Mouse (Mus musculus): ENCODE data around the gene Tfdp2. TPM values are rescaled to one million over a fixed set of nuclear protein-coding genes. Genes with fewer than 3 reads are reported as not detected.

Gene Tfdp2
- polyA plus RNA-seq, 2 experiments: 15.5 to 33.0 TPM

DNA sequence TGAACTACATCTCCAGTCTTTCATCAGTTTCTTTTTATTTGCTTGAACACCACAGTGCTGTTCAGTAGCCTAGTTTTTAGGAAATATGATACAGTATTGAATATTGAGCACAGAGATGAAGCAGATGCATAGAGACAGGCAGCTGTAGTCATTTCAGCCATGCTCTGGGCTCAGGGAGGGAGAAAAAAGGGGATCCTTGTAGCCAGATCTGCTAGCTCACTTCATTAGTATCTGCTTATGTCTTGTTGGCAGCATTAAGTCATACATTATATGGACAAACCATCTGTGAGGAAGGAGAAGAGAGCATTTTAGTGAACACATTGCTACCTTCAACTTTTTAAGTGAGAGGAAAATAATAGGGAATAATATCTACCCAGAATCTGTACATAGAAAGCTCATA, 24.3 kb downstream of the Tfdp2 start:
- DNase-seq (ENCODE audit: low spot score) (no peak), ATAC-seq (ENCODE audit: low FRiP score, low read depth) (no peak)
- Histone ChIP-seq H3K4me3 (replicated peaks; ENCODE audit: low read length) (no peak overlapping the region), H3K4me2 (replicated peaks; ENCODE audit: low read depth, low read length, severe bottlenecking) (no peak overlapping the region), H3K4me1 (ENCODE audit: control insufficient read depth, insufficient read depth, low read length) (no peaks in the 10 kb centered on the region), H3K9ac (ENCODE audit: low read depth, low read length, severe bottlenecking) (no peak overlapping the region), H3K36me3 (ENCODE audit: control insufficient read depth, insufficient read depth, low read length) (no peaks in the 10 kb centered on the region), H3K27ac (replicated peaks; ENCODE audit: low read depth, low read length) (no peak overlapping the region), H3K9me3 (ENCODE audit: control insufficient read depth, low read length) (no peaks in the 10 kb centered on the region), H3K27me3 (ENCODE audit: control insufficient read depth, insufficient read depth, low read length) (no peaks in the 10 kb centered on the region)
- TF ChIP-seq POLR2A (IDR thresholded peaks at IDR 0.05; ENCODE audit: borderline replicate concordance, extremely low read depth, insufficient read depth, insufficient read length): no peak

DNA sequence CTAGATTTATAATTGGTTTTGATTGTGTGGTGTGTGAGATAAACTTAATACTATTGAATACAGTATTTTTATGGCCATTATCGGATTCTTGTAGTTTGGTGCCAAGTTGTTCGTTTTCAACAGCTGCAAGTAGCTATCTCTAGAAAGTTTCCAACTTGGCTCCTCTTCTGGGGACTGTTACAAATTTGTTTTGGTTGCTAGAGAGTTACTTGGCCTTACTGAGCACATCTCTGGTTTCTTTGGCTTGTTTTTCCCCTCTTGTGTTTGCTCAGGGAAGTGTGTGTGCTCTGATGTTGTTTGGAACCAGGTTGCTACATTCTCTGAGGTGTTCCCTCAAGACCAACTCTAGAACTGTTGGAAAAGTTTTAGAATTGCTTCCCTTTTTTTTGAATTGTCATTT, 27.2 kb downstream of the Tfdp2 start:
- H3K36me3 ChIP-seq (ENCODE audit: control insufficient read depth, insufficient read depth, low read length): no peaks in the 10 kb centered on the region
- no peak overlapping the region for H3K9ac ChIP-seq (ENCODE audit: low read depth, low read length, severe bottlenecking)
- ATAC-seq (ENCODE audit: low FRiP score, low read depth): no peak
- no peak overlapping the region for H3K27ac ChIP-seq (replicated peaks; ENCODE audit: low read depth, low read length)
- H3K4me3 ChIP-seq (replicated peaks; ENCODE audit: low read length): no peak overlapping the region
- no peaks in the 10 kb centered on the region for H3K9me3 ChIP-seq (ENCODE audit: control insufficient read depth, low read length)
- H3K4me2 ChIP-seq (replicated peaks; ENCODE audit: low read depth, low read length, severe bottlenecking): no peak overlapping the region
- no peaks in the 10 kb centered on the region for H3K27me3 ChIP-seq (ENCODE audit: control insufficient read depth, insufficient read depth, low read length)
- no peaks in the 10 kb centered on the region for H3K4me1 ChIP-seq (ENCODE audit: control insufficient read depth, insufficient read depth, low read length)
- 78% methylated on average over 2 of the region's 2 CpGs for WGBS
- peak; percentile 48 for DNase-seq (ENCODE audit: low spot score)
- TF ChIP-seq POLR2A (IDR thresholded peaks at IDR 0.05; ENCODE audit: borderline replicate concordance, extremely low read depth, insufficient read depth, insufficient read length): no peak

DNA sequence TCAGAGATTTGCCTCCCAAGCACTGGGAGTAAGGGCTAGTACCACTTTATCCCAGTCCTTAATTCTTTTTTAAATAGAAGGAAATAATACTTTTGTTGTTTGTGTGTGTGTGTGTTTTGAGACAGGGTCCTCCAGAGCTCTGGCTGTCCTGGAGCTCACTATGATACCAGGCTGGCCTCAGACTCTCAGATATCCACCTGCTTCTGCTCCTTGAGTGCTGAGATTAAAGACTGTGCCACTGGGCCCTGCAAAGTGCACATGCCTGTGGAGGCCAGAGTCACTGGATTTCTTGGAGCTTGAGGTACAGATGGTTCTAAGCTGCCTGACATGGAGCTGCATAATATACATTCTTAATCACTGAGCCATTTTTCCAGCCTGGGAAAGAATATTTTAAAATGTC, 32.2 kb downstream of the Tfdp2 start:
- no peak overlapping the region for H3K9ac ChIP-seq (ENCODE audit: low read depth, low read length, severe bottlenecking)
- no peaks in the 10 kb centered on the region for H3K9me3 ChIP-seq (ENCODE audit: control insufficient read depth, low read length)
- no peak overlapping the region for H3K4me2 ChIP-seq (replicated peaks; ENCODE audit: low read depth, low read length, severe bottlenecking)
- no peaks in the 10 kb centered on the region for H3K27me3 ChIP-seq (ENCODE audit: control insufficient read depth, insufficient read depth, low read length)
- DNase-seq (ENCODE audit: low spot score) (no peak), ATAC-seq (ENCODE audit: low FRiP score, low read depth) (no peak)
- no peaks in the 10 kb centered on the region for H3K4me1 ChIP-seq (ENCODE audit: control insufficient read depth, insufficient read depth, low read length)
- H3K36me3 ChIP-seq (ENCODE audit: control insufficient read depth, insufficient read depth, low read length): no peaks in the 10 kb centered on the region
- H3K4me3 ChIP-seq (replicated peaks; ENCODE audit: low read length): no peak overlapping the region
- H3K27ac ChIP-seq (replicated peaks; ENCODE audit: low read depth, low read length): no peak overlapping the region
- TF ChIP-seq POLR2A (IDR thresholded peaks at IDR 0.05; ENCODE audit: borderline replicate concordance, extremely low read depth, insufficient read depth, insufficient read length): no peak

DNA sequence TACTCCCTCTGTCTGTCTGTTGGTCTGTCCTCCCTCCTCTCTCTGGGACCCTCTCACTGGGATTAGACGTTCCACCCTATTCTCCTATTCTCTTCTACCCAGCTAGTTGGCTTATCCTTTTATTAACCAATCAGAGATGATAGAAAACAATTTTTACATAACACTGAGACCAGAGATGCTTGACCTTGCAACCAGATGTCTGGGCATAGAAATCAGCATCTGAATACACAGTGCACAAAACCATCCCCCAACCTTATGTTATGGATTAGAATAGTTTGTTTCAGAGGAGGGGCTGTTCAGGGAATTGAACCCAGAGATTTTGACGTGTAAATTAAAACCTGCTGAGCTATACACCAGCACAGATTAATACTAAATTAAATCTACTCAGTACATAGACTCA, 34.2 kb downstream of the Tfdp2 start:
- WGBS: 53% methylated on average over 2 of the region's 2 CpGs
- H3K27ac ChIP-seq (replicated peaks; ENCODE audit: low read depth, low read length): no peak overlapping the region
- H3K4me1 ChIP-seq (ENCODE audit: control insufficient read depth, insufficient read depth, low read length): no peaks in the 10 kb centered on the region
- ATAC-seq (ENCODE audit: low FRiP score, low read depth) (no peak), DNase-seq (ENCODE audit: low spot score) (no peak)
- no peaks in the 10 kb centered on the region for H3K27me3 ChIP-seq (ENCODE audit: control insufficient read depth, insufficient read depth, low read length)
- no peak for TF ChIP-seq POLR2A (IDR thresholded peaks at IDR 0.05; ENCODE audit: borderline replicate concordance, extremely low read depth, insufficient read depth, insufficient read length)
- no peak overlapping the region for H3K4me3 ChIP-seq (replicated peaks; ENCODE audit: low read length)
- no peaks in the 10 kb centered on the region for H3K36me3 ChIP-seq (ENCODE audit: control insufficient read depth, insufficient read depth, low read length)
- H3K9me3 ChIP-seq (ENCODE audit: control insufficient read depth, low read length): no peaks in the 10 kb centered on the region
- H3K4me2 ChIP-seq (replicated peaks; ENCODE audit: low read depth, low read length, severe bottlenecking): no peak overlapping the region
- no peak overlapping the region for H3K9ac ChIP-seq (ENCODE audit: low read depth, low read length, severe bottlenecking)

DNA sequence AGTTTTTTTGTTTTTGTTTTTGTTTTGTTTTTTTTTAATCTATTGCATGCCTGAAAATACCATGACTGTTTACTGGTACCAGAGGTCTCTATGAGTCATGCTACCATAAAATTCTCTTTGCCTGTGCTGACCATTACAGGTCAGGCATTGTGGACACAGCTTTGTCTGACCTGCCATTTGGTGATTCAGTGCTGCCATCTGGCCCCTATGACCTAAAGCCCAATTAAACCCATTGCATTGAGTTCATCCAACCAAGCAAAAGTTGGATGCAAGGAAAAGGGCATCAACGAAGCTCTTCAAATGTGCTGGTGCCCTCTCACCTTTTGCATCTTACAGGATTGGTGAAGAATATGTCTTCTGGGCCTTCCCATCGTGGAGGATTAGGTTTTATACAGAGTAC, 39.4 kb downstream of the Tfdp2 start:
- no peak overlapping the region for H3K4me3 ChIP-seq (replicated peaks; ENCODE audit: low read length)
- no peak for ATAC-seq (ENCODE audit: low FRiP score, low read depth)
- no peak overlapping the region for H3K27ac ChIP-seq (replicated peaks; ENCODE audit: low read depth, low read length)
- H3K4me1 ChIP-seq (ENCODE audit: control insufficient read depth, insufficient read depth, low read length): no peaks in the 10 kb centered on the region
- TF ChIP-seq POLR2A (IDR thresholded peaks at IDR 0.05; ENCODE audit: borderline replicate concordance, extremely low read depth, insufficient read depth, insufficient read length): no peak
- no peak for DNase-seq (ENCODE audit: low spot score)
- H3K4me2 ChIP-seq (replicated peaks; ENCODE audit: low read depth, low read length, severe bottlenecking): no peak overlapping the region
- no peaks in the 10 kb centered on the region for H3K27me3 ChIP-seq (ENCODE audit: control insufficient read depth, insufficient read depth, low read length)
- no peak overlapping the region for H3K9ac ChIP-seq (ENCODE audit: low read depth, low read length, severe bottlenecking)
- WGBS: 77% methylated on average over 2 of the region's 2 CpGs
- H3K36me3 ChIP-seq (ENCODE audit: control insufficient read depth, insufficient read depth, low read length): no peaks in the 10 kb centered on the region
- H3K9me3 ChIP-seq (ENCODE audit: control insufficient read depth, low read length): no peaks in the 10 kb centered on the region

DNA sequence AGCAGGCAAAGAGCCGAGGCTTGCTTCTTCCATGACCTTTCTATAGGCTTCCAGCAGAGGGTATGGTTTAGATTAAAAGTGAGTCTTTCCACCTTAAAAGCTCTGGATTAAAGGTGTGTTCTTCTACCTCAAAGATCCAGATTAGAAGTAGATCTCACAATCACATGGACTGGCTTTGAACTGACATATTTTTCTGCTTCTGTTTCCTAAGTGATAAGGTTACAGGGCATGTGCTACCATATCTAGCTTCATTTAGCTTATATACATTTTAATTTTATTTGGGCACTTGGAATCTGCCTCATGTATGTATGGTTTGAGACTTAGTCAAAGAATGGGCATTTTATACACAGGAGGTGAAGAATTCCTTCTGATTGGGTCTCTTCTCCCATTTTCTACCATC, 41.3 kb downstream of the Tfdp2 start:
- Histone ChIP-seq H3K9ac (ENCODE audit: low read depth, low read length, severe bottlenecking) (no peak overlapping the region), H3K4me3 (replicated peaks; ENCODE audit: low read length) (no peak overlapping the region), H3K36me3 (ENCODE audit: control insufficient read depth, insufficient read depth, low read length) (no peaks in the 10 kb centered on the region), H3K4me1 (ENCODE audit: control insufficient read depth, insufficient read depth, low read length) (no peaks in the 10 kb centered on the region), H3K27ac (replicated peaks; ENCODE audit: low read depth, low read length) (no peak overlapping the region), H3K4me2 (replicated peaks; ENCODE audit: low read depth, low read length, severe bottlenecking) (no peak overlapping the region), H3K27me3 (ENCODE audit: control insufficient read depth, insufficient read depth, low read length) (no peaks in the 10 kb centered on the region), H3K9me3 (ENCODE audit: control insufficient read depth, low read length) (no peaks in the 10 kb centered on the region)
- ATAC-seq (ENCODE audit: low FRiP score, low read depth): no peak
- TF ChIP-seq POLR2A (IDR thresholded peaks at IDR 0.05; ENCODE audit: borderline replicate concordance, extremely low read depth, insufficient read depth, insufficient read length): no peak
- 47% methylated on average over 1 of the region's 1 CpGs for WGBS
- DNase-seq (ENCODE audit: low spot score): no peak

Data from limb, embryonic 14.5 days (tissue).